Mouse (Mus musculus): ENCODE data around the gene Otog. TPM values are rescaled to one million over a fixed set of nuclear protein-coding genes. Genes with fewer than 3 reads are reported as not detected.

Otog gene
- polyA plus RNA-seq, 1 experiment = 0.04 TPM

DNA sequence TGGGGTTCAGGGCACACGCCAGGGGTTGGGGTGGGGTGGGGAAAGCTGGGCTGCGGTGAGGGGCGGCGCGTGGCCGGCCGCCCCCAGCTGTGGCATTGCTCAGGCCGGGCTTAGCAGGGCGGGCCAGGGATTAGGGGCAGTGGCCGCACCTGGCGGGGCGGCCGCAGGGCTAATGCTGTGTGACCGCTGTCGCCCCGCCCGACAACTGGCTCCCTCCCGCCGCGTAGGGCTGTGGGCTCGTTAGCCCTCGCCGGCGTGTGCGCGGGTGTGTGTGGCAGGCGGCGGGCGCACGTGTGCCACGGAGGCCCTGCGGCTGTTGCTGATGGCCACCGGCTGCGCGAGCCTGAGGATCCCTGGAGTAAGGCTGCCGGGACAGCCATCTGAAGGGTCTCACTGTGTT, 108.0 kb downstream of the Otog start:
- WGBS = 5% methylated on average over 31 of the region's 36 CpGs
- TF ChIP-seq CTCF (IDR thresholded peaks at IDR 0.05; ENCODE audit: extremely low read depth, insufficient read length, insufficient replicate concordance, low read depth, low read length) (no peak), POLR2A (IDR thresholded peaks at IDR 0.05; ENCODE audit: low read depth, low read length) (no peak)

DNA sequence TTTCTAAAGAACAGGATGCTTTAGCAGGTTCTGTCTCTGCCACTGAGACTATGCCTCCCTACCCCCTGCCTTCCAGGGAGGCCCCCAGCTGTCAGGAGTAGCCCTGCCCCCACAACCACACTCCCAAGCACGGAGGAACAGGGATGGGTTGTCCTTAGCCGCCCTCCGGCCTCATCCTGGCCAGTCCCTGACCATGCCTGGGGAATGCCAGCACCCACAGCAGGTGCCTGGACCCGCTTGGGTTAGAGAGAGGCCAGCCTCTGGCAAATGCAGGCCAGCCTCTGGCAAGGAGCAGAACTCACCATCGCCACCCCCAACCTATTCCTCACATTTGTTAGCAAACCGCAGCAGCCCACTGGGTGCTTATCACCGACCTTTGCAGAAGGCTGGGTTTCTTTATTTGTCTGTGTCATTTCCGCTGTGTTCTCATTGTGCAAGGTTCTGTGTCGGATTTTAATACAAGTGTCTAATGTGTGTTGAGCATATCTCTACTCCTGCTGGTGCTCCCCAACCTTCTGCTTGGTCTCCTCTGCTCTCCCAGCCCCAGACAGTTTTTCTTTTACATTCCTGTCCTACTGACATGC, 109.4 kb downstream of the Otog start:
- no peak overlapping the region for H3K4me3 ChIP-seq (ENCODE audit: low read depth, low read length)
- peaks cover 11% of the 10 kb centered on the region; the same call in 1 of the 2 replicates for H3K27me3 ChIP-seq (ENCODE audit: control insufficient read depth, insufficient read depth, low read length)
- H3K4me1 ChIP-seq (ENCODE audit: control insufficient read depth, insufficient read depth, insufficient read length, low read length) = no peaks in the 10 kb centered on the region
- 40% methylated on average over 9 of the region's 9 CpGs for WGBS
- no peak overlapping the region for H3K27ac ChIP-seq (ENCODE audit: insufficient read depth, low read depth, low read length)
- H3K36me3 ChIP-seq (ENCODE audit: control insufficient read depth, insufficient read depth, low read length) = no peaks in the 10 kb centered on the region
- no peak for TF ChIP-seq POLR2A (IDR thresholded peaks at IDR 0.05; ENCODE audit: low read depth, low read length)
- TF ChIP-seq CTCF (IDR thresholded peaks at IDR 0.05; ENCODE audit: extremely low read depth, insufficient read length, insufficient replicate concordance, low read depth, low read length) = no peak

More for the DNA sequence above, 108.0 kb downstream of the Otog start:
- Histone ChIP-seq H3K27me3 (ENCODE audit: control insufficient read depth, insufficient read depth, low read length) (peaks cover 11% of the 10 kb centered on the region; the same call in 1 of the 2 replicates), H3K27ac (ENCODE audit: insufficient read depth, low read depth, low read length) (no peak overlapping the region), H3K4me3 (ENCODE audit: low read depth, low read length) (no peak overlapping the region), H3K4me1 (ENCODE audit: control insufficient read depth, insufficient read depth, insufficient read length, low read length) (no peaks in the 10 kb centered on the region), H3K36me3 (ENCODE audit: control insufficient read depth, insufficient read depth, low read length) (no peaks in the 10 kb centered on the region)

DNA sequence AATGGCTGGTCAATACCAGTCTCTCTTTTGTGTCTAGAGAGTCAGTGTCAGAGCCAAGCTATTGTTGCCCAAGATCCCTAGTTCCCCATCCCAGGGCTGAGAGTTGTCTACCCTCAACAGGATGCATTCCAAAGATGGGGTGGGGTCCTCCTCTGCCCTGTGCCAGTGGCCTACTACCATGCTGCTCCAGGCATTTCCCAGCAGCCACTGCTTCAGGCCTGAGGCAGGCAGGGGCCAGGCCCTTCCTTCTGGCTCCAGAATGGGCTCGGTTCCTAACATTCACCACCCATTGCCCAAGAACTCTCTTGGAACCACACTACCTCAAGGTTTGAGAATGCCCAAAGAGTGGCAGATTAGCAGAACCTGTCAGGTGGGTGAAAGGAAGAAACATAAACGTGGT, 112.0 kb downstream of the Otog start:
- H3K36me3 ChIP-seq (ENCODE audit: control insufficient read depth, insufficient read depth, low read length) = no peaks in the 10 kb centered on the region
- WGBS = 59% methylated on average over 2 of the region's 2 CpGs
- no peak overlapping the region for H3K4me3 ChIP-seq (ENCODE audit: low read depth, low read length)
- no peak overlapping the region for H3K27ac ChIP-seq (ENCODE audit: insufficient read depth, low read depth, low read length)
- no peaks in the 10 kb centered on the region for H3K4me1 ChIP-seq (ENCODE audit: control insufficient read depth, insufficient read depth, insufficient read length, low read length)
- TF ChIP-seq CTCF (IDR thresholded peaks at IDR 0.05; ENCODE audit: extremely low read depth, insufficient read length, insufficient replicate concordance, low read depth, low read length) = no peak
- no peak for TF ChIP-seq POLR2A (IDR thresholded peaks at IDR 0.05; ENCODE audit: low read depth, low read length)
- peaks cover 11% of the 10 kb centered on the region; the same call in 1 of the 2 replicates for H3K27me3 ChIP-seq (ENCODE audit: control insufficient read depth, insufficient read depth, low read length)

DNA sequence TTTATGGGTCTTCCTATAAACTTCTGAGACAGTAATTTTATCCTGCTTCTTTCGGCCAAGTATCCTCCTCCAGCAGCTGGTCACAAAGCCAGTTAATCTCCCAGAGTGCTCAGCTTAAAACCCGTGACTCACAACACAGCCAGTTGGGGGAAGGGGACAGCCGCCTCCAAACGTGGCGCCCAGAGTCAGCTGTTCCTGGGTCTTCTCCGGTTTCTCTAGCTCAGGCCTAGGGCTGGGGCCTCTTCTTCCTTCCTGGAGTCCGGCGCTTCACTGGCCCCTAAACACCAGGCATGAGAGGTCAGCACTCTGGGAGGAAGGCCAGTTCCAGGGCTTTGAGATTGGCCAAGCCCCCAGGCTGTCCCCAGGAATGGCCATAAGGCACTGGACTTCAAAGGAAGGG, 112.4 kb downstream of the Otog start:
- Histone ChIP-seq H3K4me1 (ENCODE audit: control insufficient read depth, insufficient read depth, insufficient read length, low read length) (no peaks in the 10 kb centered on the region), H3K36me3 (ENCODE audit: control insufficient read depth, insufficient read depth, low read length) (no peaks in the 10 kb centered on the region), H3K4me3 (ENCODE audit: low read depth, low read length) (no peak overlapping the region), H3K27ac (ENCODE audit: insufficient read depth, low read depth, low read length) (no peak overlapping the region), H3K27me3 (ENCODE audit: control insufficient read depth, insufficient read depth, low read length) (peaks cover 11% of the 10 kb centered on the region; the same call in 1 of the 2 replicates)
- no peak for TF ChIP-seq CTCF (IDR thresholded peaks at IDR 0.05; ENCODE audit: extremely low read depth, insufficient read length, insufficient replicate concordance, low read depth, low read length)
- no peak for TF ChIP-seq POLR2A (IDR thresholded peaks at IDR 0.05; ENCODE audit: low read depth, low read length)
- WGBS = 63% methylated on average over 8 of the region's 8 CpGs

- TF ChIP-seq CTCF (IDR thresholded peaks at IDR 0.05; ENCODE audit: extremely low read depth, insufficient read length, insufficient replicate concordance, low read depth, low read length) (no peak), POLR2A (IDR thresholded peaks at IDR 0.05; ENCODE audit: low read depth, low read length) (no peak)
- H3K4me3 ChIP-seq (ENCODE audit: low read depth, low read length) = no peak overlapping the region
- 18% methylated on average over 4 of the region's 4 CpGs for WGBS
- no peaks in the 10 kb centered on the region for H3K4me1 ChIP-seq (ENCODE audit: control insufficient read depth, insufficient read depth, insufficient read length, low read length)
- H3K27ac ChIP-seq (ENCODE audit: insufficient read depth, low read depth, low read length) = no peak overlapping the region
- H3K27me3 ChIP-seq (ENCODE audit: control insufficient read depth, insufficient read depth, low read length) = peaks cover 5% of the 10 kb centered on the region; the same call in 1 of the 2 replicates
- no peaks in the 10 kb centered on the region for H3K36me3 ChIP-seq (ENCODE audit: control insufficient read depth, insufficient read depth, low read length)
Observed at GRCm38 (mm10) chr7:46353875-46354274, 113.1 kb downstream of the Otog start.

Other genes with a start within 250 kb of the Otog start
- 7.4 and 25.5 TPM in 2 replicates for gene Abcc6, start 210.7 kb upstream of the Otog start, polyA plus RNA-seq (2012; rRNA removed)
- 25.1 and 53.1 TPM in 2 replicates for gene Nomo1, start 207.3 kb upstream of the Otog start, polyA plus RNA-seq (2012; rRNA removed)
- gene Kcnj11, start 140.2 kb upstream of the Otog start, polyA plus RNA-seq (2012; rRNA removed) = 0.67 and 0.96 TPM in 2 replicates
- gene Abcc8, start 61.0 kb upstream of the Otog start, polyA plus RNA-seq (2012; rRNA removed) = 1.3 and 2.4 TPM in 2 replicates
- gene Ush1c, start 2.5 kb upstream of the Otog start, polyA plus RNA-seq (2012; rRNA removed) = 34.5 and 105 TPM in 2 replicates
- not detected in 2 replicates for gene Myod1, start 135.5 kb downstream of the Otog start, polyA plus RNA-seq (2012; rRNA removed)
- gene Kcnc1, start 155.5 kb downstream of the Otog start, polyA plus RNA-seq (2012; rRNA removed) = 0.29 and 0.34 TPM in 2 replicates